Mouse (Mus musculus): ENCODE results near the gene Lst1. TPM values are rescaled to one million over a fixed set of nuclear protein-coding genes. Genes with fewer than 3 reads are reported as not detected.

Gene Lst1
- polyA plus RNA-seq, 1 experiment from 2014 or later: 7.3 TPM

DNA sequence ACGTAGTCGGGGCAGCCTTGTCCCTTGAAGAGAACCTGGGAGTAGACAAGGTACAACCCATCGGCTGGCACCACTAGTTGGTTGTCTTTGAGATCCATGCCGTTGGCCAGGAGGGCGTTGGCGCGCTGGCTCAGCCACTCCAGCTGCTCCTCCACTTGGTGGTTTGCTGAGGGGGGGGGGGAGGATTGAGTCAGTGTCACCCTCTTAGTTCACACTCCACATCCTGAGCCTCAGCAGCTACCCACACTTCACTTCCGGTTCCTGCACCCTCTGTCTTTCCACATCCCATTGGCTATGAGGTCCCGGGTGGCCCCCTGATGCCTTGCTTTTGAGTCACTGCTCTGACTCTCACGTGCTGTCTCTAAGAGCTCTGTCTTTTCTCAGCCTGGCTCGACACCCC is 12.2 kb upstream of the Lst1 start:
- Histone ChIP-seq H3K27ac (ENCODE audit: low read depth, low read length) (no peak overlapping the region), H3K9me3 (ENCODE audit: control insufficient read depth, low read length) (no peaks in the 10 kb centered on the region), H3K4me3 (ENCODE audit: low read length) (no peak overlapping the region), H3K9ac (ENCODE audit: low read depth, low read length) (no peak overlapping the region), H3K27me3 (replicated peaks; ENCODE audit: control insufficient read depth, insufficient read depth, low read length) (peaks cover 23% of the 10 kb centered on the region), H3K36me3 (ENCODE audit: control insufficient read depth, insufficient read depth, low read length) (no peaks in the 10 kb centered on the region), H3K4me2 (ENCODE audit: low read length) (no peak overlapping the region), H3K4me1 (ENCODE audit: control insufficient read depth, insufficient read depth, low read depth, low read length) (peaks cover 7% of the 10 kb centered on the region; the same call in 1 of the 2 replicates)
- 89% methylated on average over 11 of the region's 11 CpGs for WGBS
- no peak for ATAC-seq

DNA sequence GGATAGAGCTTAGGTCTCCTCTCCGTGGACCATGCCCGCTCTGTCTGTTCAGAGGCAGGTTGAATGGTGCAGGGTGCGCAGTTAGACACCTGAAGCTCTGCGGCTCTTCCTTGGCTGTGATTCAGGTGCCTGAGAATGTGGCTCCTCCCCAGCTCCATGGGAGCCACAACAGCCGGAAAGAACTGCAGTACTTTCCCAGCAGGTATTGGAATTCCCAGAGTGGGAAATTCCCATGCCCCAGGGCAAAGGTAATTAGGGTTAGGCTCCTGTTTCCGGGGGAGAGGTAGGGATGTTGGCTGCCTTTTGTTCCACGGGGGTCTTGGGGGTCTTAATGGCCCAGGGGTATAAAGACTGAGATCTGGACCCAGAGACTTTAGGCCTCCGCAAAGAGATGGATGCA is 10.7 kb upstream of the Lst1 start:
- H3K4me2 ChIP-seq (ENCODE audit: low read length): no peak overlapping the region
- H3K9me3 ChIP-seq (ENCODE audit: control insufficient read depth, low read length): no peaks in the 10 kb centered on the region
- H3K27me3 ChIP-seq (replicated peaks; ENCODE audit: control insufficient read depth, insufficient read depth, low read length): peaks cover 31% of the 10 kb centered on the region
- H3K36me3 ChIP-seq (ENCODE audit: control insufficient read depth, insufficient read depth, low read length): no peaks in the 10 kb centered on the region
- H3K4me3 ChIP-seq (ENCODE audit: low read length): no peak overlapping the region
- peaks cover 8% of the 10 kb centered on the region; the same call in 1 of the 2 replicates for H3K4me1 ChIP-seq (ENCODE audit: control insufficient read depth, insufficient read depth, low read depth, low read length)
- 34% methylated on average over 8 of the region's 8 CpGs for WGBS
- ATAC-seq: no peak
- H3K9ac ChIP-seq (ENCODE audit: low read depth, low read length): no peak overlapping the region
- H3K27ac ChIP-seq (ENCODE audit: low read depth, low read length): no peak overlapping the region

- H3K27me3 ChIP-seq (replicated peaks; ENCODE audit: control insufficient read depth, insufficient read depth, low read length): peaks cover 31% of the 10 kb centered on the region
- no peak overlapping the region for H3K4me3 ChIP-seq (ENCODE audit: low read length)
- H3K9me3 ChIP-seq (ENCODE audit: control insufficient read depth, low read length): no peaks in the 10 kb centered on the region
- H3K9ac ChIP-seq (ENCODE audit: low read depth, low read length): no peak overlapping the region
- H3K36me3 ChIP-seq (ENCODE audit: control insufficient read depth, insufficient read depth, low read length): no peaks in the 10 kb centered on the region
- WGBS: 76% methylated on average over 7 of the region's 7 CpGs
- ATAC-seq: no peak
- H3K4me1 ChIP-seq (ENCODE audit: control insufficient read depth, insufficient read depth, low read depth, low read length): peaks cover 8% of the 10 kb centered on the region; the same call in 1 of the 2 replicates
- no peak overlapping the region for H3K27ac ChIP-seq (ENCODE audit: low read depth, low read length)
- H3K4me2 ChIP-seq (ENCODE audit: low read length): no peak overlapping the region
Observed at GRCm38 (mm10) chr17:35198029-35198428, 9.8 kb upstream of the Lst1 start.

GRCm38 (mm10) chr17:35197126-35197525 is 8.9 kb upstream of the Lst1 start:
- Histone ChIP-seq H3K4me1 (ENCODE audit: control insufficient read depth, insufficient read depth, low read depth, low read length) (peaks cover 8% of the 10 kb centered on the region; the same call in 1 of the 2 replicates), H3K36me3 (ENCODE audit: control insufficient read depth, insufficient read depth, low read length) (no peaks in the 10 kb centered on the region), H3K9ac (ENCODE audit: low read depth, low read length) (no peak overlapping the region), H3K4me2 (ENCODE audit: low read length) (no peak overlapping the region), H3K27ac (ENCODE audit: low read depth, low read length) (no peak overlapping the region), H3K4me3 (ENCODE audit: low read length) (no peak overlapping the region), H3K27me3 (replicated peaks; ENCODE audit: control insufficient read depth, insufficient read depth, low read length) (peaks cover 31% of the 10 kb centered on the region), H3K9me3 (ENCODE audit: control insufficient read depth, low read length) (no peaks in the 10 kb centered on the region)
- 50% methylated on average over 6 of the region's 6 CpGs for WGBS
- no peak for ATAC-seq

DNA sequence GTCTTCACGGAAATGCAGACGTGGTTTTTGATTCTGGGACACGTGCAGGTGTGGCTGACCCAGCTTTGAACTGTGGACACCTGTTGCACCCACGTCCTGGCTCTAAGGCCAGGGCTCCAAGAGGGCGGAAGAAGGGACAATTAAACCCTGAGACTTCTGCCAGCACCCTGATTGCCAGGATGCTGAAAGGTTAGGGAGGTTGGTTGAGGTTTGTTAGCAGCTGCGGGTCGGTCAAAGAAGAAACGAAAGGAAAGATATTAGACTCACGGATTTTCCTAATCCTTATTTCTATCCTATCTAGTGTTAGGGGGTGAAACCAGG is 8.0 kb upstream of the Lst1 start:
- Histone ChIP-seq H3K4me1 (ENCODE audit: control insufficient read depth, insufficient read depth, low read depth, low read length) (peaks cover 8% of the 10 kb centered on the region; the same call in 1 of the 2 replicates), H3K4me2 (ENCODE audit: low read length) (peak overlapping the region; percentile 80), H3K9me3 (ENCODE audit: control insufficient read depth, low read length) (no peaks in the 10 kb centered on the region), H3K27ac (ENCODE audit: low read depth, low read length) (no peak overlapping the region), H3K36me3 (ENCODE audit: control insufficient read depth, insufficient read depth, low read length) (no peaks in the 10 kb centered on the region), H3K4me3 (ENCODE audit: low read length) (peak overlapping the region; percentile 47), H3K27me3 (replicated peaks; ENCODE audit: control insufficient read depth, insufficient read depth, low read length) (peaks cover 29% of the 10 kb centered on the region), H3K9ac (ENCODE audit: low read depth, low read length) (no peak overlapping the region)
- WGBS: 30% methylated on average over 9 of the region's 9 CpGs
- ATAC-seq: no peak

- no peak overlapping the region for H3K27ac ChIP-seq (ENCODE audit: low read depth, low read length)
- H3K4me1 ChIP-seq (ENCODE audit: control insufficient read depth, insufficient read depth, low read depth, low read length): peaks cover 8% of the 10 kb centered on the region; the same call in 1 of the 2 replicates
- H3K4me2 ChIP-seq (ENCODE audit: low read length): peak overlapping the region; percentile 80
- peak; percentile 76 for ATAC-seq
- H3K9ac ChIP-seq (ENCODE audit: low read depth, low read length): peak overlapping the region; percentile 56
- H3K27me3 ChIP-seq (replicated peaks; ENCODE audit: control insufficient read depth, insufficient read depth, low read length): peaks cover 29% of the 10 kb centered on the region
- H3K4me3 ChIP-seq (ENCODE audit: low read length): peak overlapping the region; percentile 47
- no peaks in the 10 kb centered on the region for H3K36me3 ChIP-seq (ENCODE audit: control insufficient read depth, insufficient read depth, low read length)
- WGBS: 2% methylated on average over 65 of the region's 66 CpGs
- H3K9me3 ChIP-seq (ENCODE audit: control insufficient read depth, low read length): no peaks in the 10 kb centered on the region
Observed at GRCm38 (mm10) chr17:35195631-35196320, 7.5 kb upstream of the Lst1 start.

- Histone ChIP-seq H3K4me1 (ENCODE audit: control insufficient read depth, insufficient read depth, low read depth, low read length) (peaks cover 8% of the 10 kb centered on the region; the same call in 1 of the 2 replicates), H3K4me2 (ENCODE audit: low read length) (peak overlapping the region; percentile 80), H3K27ac (ENCODE audit: low read depth, low read length) (no peak overlapping the region), H3K4me3 (ENCODE audit: low read length) (peak overlapping the region; percentile 47), H3K9ac (ENCODE audit: low read depth, low read length) (peak overlapping the region; percentile 56), H3K9me3 (ENCODE audit: control insufficient read depth, low read length) (no peaks in the 10 kb centered on the region), H3K36me3 (ENCODE audit: control insufficient read depth, insufficient read depth, low read length) (no peaks in the 10 kb centered on the region), H3K27me3 (replicated peaks; ENCODE audit: control insufficient read depth, insufficient read depth, low read length) (peaks cover 25% of the 10 kb centered on the region)
- 46% methylated on average over 19 of the region's 19 CpGs for WGBS
- ATAC-seq: no peak
Observed at GRCm38 (mm10) chr17:35194844-35195630, 6.8 kb upstream of the Lst1 start.

DNA sequence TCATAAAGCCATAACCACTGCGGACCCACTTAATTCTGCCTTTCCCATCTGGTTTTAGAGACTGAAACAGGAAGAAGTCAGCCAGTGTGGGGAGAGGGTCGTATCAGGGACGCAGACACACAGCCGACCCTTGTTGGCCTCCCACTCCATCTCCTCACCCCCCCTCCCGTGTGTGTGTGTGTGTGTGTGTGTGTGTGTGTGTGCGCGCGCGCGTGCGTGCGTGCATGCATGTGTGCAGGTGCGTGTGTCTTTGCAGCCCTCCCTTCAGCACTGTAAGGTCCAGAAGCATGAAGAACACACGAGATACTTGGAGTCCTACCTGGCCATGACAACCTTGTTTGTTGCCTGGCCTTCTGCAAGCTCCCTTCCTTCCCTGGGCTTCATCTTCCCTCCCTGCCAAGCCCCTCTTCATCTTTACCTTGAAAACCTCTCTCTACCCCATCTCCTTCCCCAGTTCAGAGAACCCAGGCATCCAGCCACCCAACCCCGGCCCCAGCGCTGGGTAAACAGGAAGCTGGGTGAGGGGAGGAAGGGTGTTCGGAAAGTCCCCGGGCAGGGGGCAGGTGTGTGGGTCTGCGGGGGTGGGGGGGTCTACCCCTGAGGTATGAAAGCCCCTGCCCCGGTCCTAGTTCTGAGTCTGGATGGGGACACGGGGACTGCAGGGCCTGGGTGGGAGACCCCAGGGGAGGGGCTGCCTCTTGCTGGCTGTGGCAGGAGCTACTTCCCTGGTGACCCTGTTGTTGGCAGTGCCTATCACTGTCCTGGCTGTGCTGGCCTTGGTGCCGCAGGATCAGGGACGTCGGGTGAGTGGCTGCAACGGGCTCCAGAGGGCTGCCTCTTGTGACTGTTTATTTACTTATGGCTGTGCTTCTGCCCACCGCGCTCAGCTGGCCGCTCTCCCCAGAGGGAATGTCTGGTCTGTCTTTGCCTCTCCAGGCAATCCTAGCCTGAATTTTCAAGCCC is 5.9 kb upstream of the Lst1 start, which contains the start of gene Ltb:
Gene Ltb (plus strand): TSS at position 559 of the 963 bp plus-strand sequence.
- peaks cover 25% of the 10 kb centered on the region for H3K27me3 ChIP-seq (replicated peaks; ENCODE audit: control insufficient read depth, insufficient read depth, low read length)

More for the DNA sequence above, 5.9 kb upstream of the Lst1 start, which contains the start of gene Ltb:
- 69% methylated on average over 25 of the region's 28 CpGs for WGBS
- peaks cover 8% of the 10 kb centered on the region; the same call in 1 of the 2 replicates for H3K4me1 ChIP-seq (ENCODE audit: control insufficient read depth, insufficient read depth, low read depth, low read length)
- H3K9ac ChIP-seq (ENCODE audit: low read depth, low read length): no peak within 1 kb of the TSS
- no peak within 1 kb of the TSS for H3K27ac ChIP-seq (ENCODE audit: low read depth, low read length)
- peak within 1 kb of the TSS; percentile 80; the same call in 1 of the 2 replicates for H3K4me2 ChIP-seq (ENCODE audit: low read length)
- no peak for ATAC-seq
- peak within 1 kb of the TSS; percentile 47 for H3K4me3 ChIP-seq (ENCODE audit: low read length)
- no peaks in the 10 kb centered on the region for H3K9me3 ChIP-seq (ENCODE audit: control insufficient read depth, low read length)
- H3K36me3 ChIP-seq (ENCODE audit: control insufficient read depth, insufficient read depth, low read length): no peaks in the 10 kb centered on the region

Measured in hindbrain, embryonic 16.5 days (tissue).